Mouse (Mus musculus) hindbrain, embryonic 12.5 days (tissue): Measurements from ENCODE around the gene Slc19a2. TPM values are rescaled to one million over a fixed set of nuclear protein-coding genes. Genes with fewer than 3 reads are reported as not detected.

Source experiments
- ATAC-seq: fragments of 200-750 bp; cut with Nextera tagmentation; 2 replicates; pipeline ENCODE4 v1.8.0; 2017; ENCODE audit warnings: moderate TSS enrichment; ENCODE audit not compliant: low FRiP score
- H3K27ac ChIP-seq: fragments of 300-500 bp; sonication (generic); 2 replicates; pipeline ENCODE4 v1.5.1; 2016; ENCODE audit warnings: mild to moderate bottlenecking
- H3K27me3 ChIP-seq: fragments of 300-500 bp; sonication (generic); 2 replicates; pipeline ENCODE4 v1.6.1; 2016; ENCODE audit warnings: mild to moderate bottlenecking
- H3K36me3 ChIP-seq: fragments of 300-500 bp; sonication (generic); 2 replicates; pipeline ENCODE4 v1.6.1; 2016; ENCODE audit warnings: mild to moderate bottlenecking
- H3K4me1 ChIP-seq: fragments of 300-500 bp; sonication (generic); 2 replicates; pipeline ENCODE4 v1.6.1; 2016
- H3K4me2 ChIP-seq: fragments of 300-500 bp; sonication (generic); replicated peaks from 2 replicates; pipeline ENCODE4 v1.6.1; 2016; ENCODE audit warnings: mild to moderate bottlenecking
- H3K4me3 ChIP-seq: fragments of 300-500 bp; sonication (generic); 2 replicates; pipeline ENCODE4 v1.5.1; 2016; ENCODE audit warnings: mild to moderate bottlenecking
- H3K9ac ChIP-seq: fragments of 300-500 bp; sonication (generic); 2 replicates; pipeline ENCODE4 v1.6.1; 2016; ENCODE audit warnings: mild to moderate bottlenecking, moderate library complexity
- H3K9me3 ChIP-seq: fragments of 300-500 bp; sonication (generic); replicated peaks from 2 replicates; pipeline ENCODE4 v1.6.1; 2016; ENCODE audit warnings: mild to moderate bottlenecking
- WGBS: fragments of 180-500 bp; shearing (Covaris S2); methylation state at CpG from one replicate; pipeline ENCODE4 v1.1.7; 2016; 5-methylcytosine and 5-hydroxymethylcytosine counted together
- polyA plus RNA-seq: library from polyadenylated mRNA; unstranded; fragments of >200 nt; fragmentation: Nextera tagmentation; extraction: Ambion mirVana; gene quantifications from 2 replicates; pipeline ENCODE4 v1.2.1, GENCODE M21; 2016

Gene Slc19a2
- polyA plus RNA-seq, 1 experiment from 2014 or later: 10.0 TPM

DNA sequence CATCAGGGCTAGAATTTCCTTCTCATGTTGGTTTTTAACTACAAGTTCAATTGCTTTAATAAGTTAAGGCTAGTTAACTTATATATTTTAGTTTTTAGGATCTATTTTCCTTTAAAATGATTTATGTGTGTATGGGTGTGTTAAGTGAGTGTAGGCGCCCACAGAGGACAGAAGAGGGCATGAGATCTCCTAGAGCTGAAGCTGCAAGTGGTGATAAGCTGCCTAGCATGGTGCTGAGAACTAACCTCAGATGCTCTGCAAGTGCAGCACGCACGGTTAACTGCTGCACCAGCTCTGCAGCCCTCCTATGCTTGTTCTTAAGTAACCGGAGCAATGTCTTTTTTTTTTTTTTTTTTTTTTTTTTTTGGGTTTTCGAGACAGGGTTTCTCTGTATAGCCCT, 47.6 kb downstream of the Slc19a2 start:
- H3K36me3 ChIP-seq: peaks cover 72% of the 10 kb centered on the region
- 95% methylated on average over 4 of the region's 5 CpGs for WGBS
- no peaks in the 10 kb centered on the region for H3K27me3 ChIP-seq
- H3K4me3 ChIP-seq: no peak overlapping the region
- ATAC-seq: no peak
- no peak overlapping the region for H3K9ac ChIP-seq
- no peaks in the 10 kb centered on the region for H3K4me1 ChIP-seq
- H3K4me2 ChIP-seq: no peak overlapping the region
- H3K27ac ChIP-seq: no peak overlapping the region
- no peaks in the 10 kb centered on the region for H3K9me3 ChIP-seq

GRCm38 (mm10) chr1:164301949-164302348, 53.1 kb downstream of the Slc19a2 start:
- WGBS: 91% methylated on average over 4 of the region's 4 CpGs
- ATAC-seq: no peak
- Histone ChIP-seq H3K4me2 (no peak overlapping the region), H3K27ac (no peak overlapping the region), H3K4me1 (peaks cover 3% of the 10 kb centered on the region), H3K9me3 (no peaks in the 10 kb centered on the region), H3K27me3 (no peaks in the 10 kb centered on the region), H3K9ac (no peak overlapping the region), H3K4me3 (no peak overlapping the region), H3K36me3 (peaks cover 51% of the 10 kb centered on the region)

- Histone ChIP-seq H3K9me3 (no peaks in the 10 kb centered on the region), H3K27ac (no peak within 1 kb of the TSS), H3K27me3 (no peaks in the 10 kb centered on the region), H3K36me3 (peaks cover 37% of the 10 kb centered on the region), H3K9ac (no peak within 1 kb of the TSS), H3K4me2 (no peak within 1 kb of the TSS), H3K4me3 (no peak within 1 kb of the TSS), H3K4me1 (peaks cover 10% of the 10 kb centered on the region)
- no peak for ATAC-seq
- 88% methylated on average over 5 of the region's 5 CpGs for WGBS
Measured at GRCm38 (mm10) chr1:164303821-164304220, 55.0 kb downstream of the Slc19a2 start, which contains the start of gene Nme7. Nme7 (plus strand) TSS chr1:164304121.

DNA sequence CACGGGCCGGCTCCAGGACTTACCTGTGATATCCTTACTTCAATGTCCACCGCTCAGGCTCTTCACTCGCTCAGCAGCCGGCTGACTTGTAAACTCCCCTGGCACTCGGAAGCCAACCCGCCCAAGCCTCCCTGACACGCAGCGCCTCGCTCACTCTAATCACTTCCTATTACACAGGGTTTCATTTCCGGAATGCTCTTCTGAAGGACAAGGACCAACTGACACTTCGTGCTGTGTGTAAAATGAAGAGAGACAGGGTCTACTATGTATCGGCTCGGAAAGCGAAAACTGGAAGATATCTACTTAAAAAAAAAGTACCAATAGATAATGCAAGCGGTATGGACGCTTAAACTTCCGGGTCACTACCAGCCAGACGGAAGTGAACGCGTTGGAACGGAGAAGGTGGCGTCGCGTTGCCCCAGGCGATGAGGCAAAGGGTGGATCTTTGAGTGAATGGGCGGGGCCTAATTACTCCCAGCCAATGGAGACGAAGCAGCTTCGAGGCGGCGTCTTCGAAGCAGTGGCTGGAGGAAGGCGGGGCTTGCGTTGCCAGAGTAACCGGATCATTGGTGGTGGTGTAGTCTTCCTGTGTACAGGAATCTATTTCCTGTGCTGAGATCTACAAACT, 58.4 kb downstream of the Slc19a2 start, which contains the start of gene Blzf1:
Blzf1 (minus strand) TSS at position 366 of the 628 bp plus-strand sequence.
- Histone ChIP-seq H3K9ac (peak within 1 kb of the TSS; percentile 75), H3K4me3 (peak within 1 kb of the TSS; percentile 67), H3K9me3 (no peaks in the 10 kb centered on the region), H3K36me3 (peaks cover 9% of the 10 kb centered on the region), H3K4me2 (peak within 1 kb of the TSS; percentile 77), H3K27ac (peak within 1 kb of the TSS; percentile 58), H3K27me3 (no peaks in the 10 kb centered on the region), H3K4me1 (peaks cover 10% of the 10 kb centered on the region)
- 1% methylated on average over 35 of the region's 35 CpGs for WGBS
- peak; percentile 99 for ATAC-seq

GRCm38 (mm10) chr1:164307922-164308321, 59.1 kb downstream of the Slc19a2 start:
- peak overlapping the region; percentile 67 for H3K4me3 ChIP-seq
- 13% methylated on average over 10 of the region's 10 CpGs for WGBS
- no peak overlapping the region for H3K27ac ChIP-seq
- peak overlapping the region; percentile 57 for H3K9ac ChIP-seq
- no peaks in the 10 kb centered on the region for H3K27me3 ChIP-seq
- peaks cover 13% of the 10 kb centered on the region for H3K36me3 ChIP-seq
- H3K9me3 ChIP-seq: no peaks in the 10 kb centered on the region
- H3K4me1 ChIP-seq: peaks cover 10% of the 10 kb centered on the region
- peak overlapping the region; percentile 77 for H3K4me2 ChIP-seq
- ATAC-seq: peak; percentile 27; the same call in 1 of the 2 replicates

GRCm38 (mm10) chr1:164314085-164314484, 65.2 kb downstream of the Slc19a2 start:
- Histone ChIP-seq H3K4me2 (no peak overlapping the region), H3K9me3 (no peaks in the 10 kb centered on the region), H3K4me1 (no peaks in the 10 kb centered on the region), H3K27me3 (no peaks in the 10 kb centered on the region), H3K9ac (no peak overlapping the region), H3K4me3 (no peak overlapping the region), H3K36me3 (peaks cover 19% of the 10 kb centered on the region), H3K27ac (no peak overlapping the region)
- no peak for ATAC-seq
- WGBS: 96% methylated on average over 5 of the region's 5 CpGs

Other genes with a start within 250 kb of the Slc19a2 start
- not detected in 2 replicates for gene Sele, start 200.8 kb upstream of the Slc19a2 start, polyA plus RNA-seq
- gene Sell, start 187.1 kb upstream of the Slc19a2 start, polyA plus RNA-seq: 0.30 TPM in 1 of 2 replicates, not detected in the other
- 0.12 TPM in 1 of 2 replicates, not detected in the other for gene Selp, start 133.8 kb upstream of the Slc19a2 start, polyA plus RNA-seq
- gene F5, start 97.2 kb upstream of the Slc19a2 start, polyA plus RNA-seq: 0.17 and 0.34 TPM in 2 replicates
- gene Ccdc181, start 26.5 kb downstream of the Slc19a2 start, polyA plus RNA-seq: 15.3 and 19.2 TPM in 2 replicates
- 29.8 and 32.0 TPM in 2 replicates for gene Nme7, start 55.1 kb downstream of the Slc19a2 start, polyA plus RNA-seq
- 31.0 and 31.3 TPM in 2 replicates for gene Blzf1, start 58.4 kb downstream of the Slc19a2 start, polyA plus RNA-seq
- gene Atp1b1, start 209.3 kb downstream of the Slc19a2 start, polyA plus RNA-seq: 57.6 and 61.7 TPM in 2 replicates